Mouse (Mus musculus) liver, embryonic 13.5 days (tissue): ENCODE data around the gene Rbm24. TPM values are rescaled to one million over a fixed set of nuclear protein-coding genes. Genes with fewer than 3 reads are reported as not detected.

Experiments used
- polyA plus RNA-seq: library from polyadenylated mRNA; unstranded; fragments of >200 nt; fragmentation: Nextera tagmentation; extraction: Ambion mirVana; gene quantifications from 2 replicates; pipeline ENCODE4 v1.2.1, GENCODE M21; 2015

The Rbm24 gene
- polyA plus RNA-seq, 1 experiment from 2014 or later, result 0.14 TPM

Other genes starting within 250 kb of the Rbm24 start
- not detected in 2 replicates for gene Stmnd1, start 144.7 kb upstream of the Rbm24 start, polyA plus RNA-seq
- 1.9 and 2.0 TPM in 2 replicates for gene Cap2, start 83.4 kb downstream of the Rbm24 start, polyA plus RNA-seq